Comparison of ENCODE assay signal across 8 mouse cellular contexts in genomic region chr6:148830748-148831727, GRCm38 (mm10). TPM values are rescaled to one million over a fixed set of nuclear protein-coding genes. Genes with fewer than 3 reads are reported as not detected.
DNase-seq lines count a peak whose midpoint lies in the region; ATAC-seq and TF ChIP-seq lines count a peak whose summit lies in the region.

TSS of gene Ipo8 (minus strand) at chr6:148831467.

- TF ChIP-seq CTCF in cortical plate, adult 2 months (IDR thresholded peaks at IDR 0.05; ENCODE audit: extremely low read depth, insufficient read depth, low read length), result no peak

- H3K4me1 ChIP-seq in cortical plate, adult 2 months (ENCODE audit: control insufficient read depth, insufficient read depth, low read length), result peaks cover 1% of the 10 kb centered on the region; the same call in 1 of the 2 replicates
- peaks cover 30% of the 10 kb centered on the region for H3K4me1 ChIP-seq in megakaryocyte, embryonic 14.5 days

- no peaks in the 10 kb centered on the region for H3K27me3 ChIP-seq in megakaryocyte, embryonic 14.5 days (replicated peaks)

- peaks cover 4% of the 10 kb centered on the region; the same call in 1 of the 2 replicates for H3K9me3 ChIP-seq in megakaryocyte, embryonic 14.5 days

- H3K36me3 ChIP-seq in megakaryocyte, embryonic 14.5 days (replicated peaks; ENCODE audit: low read length), result peaks cover 22% of the 10 kb centered on the region

- no peak within 1 kb of the TSS for H3K27ac ChIP-seq in cortical plate, adult 2 months (ENCODE audit: insufficient read depth, low read length)

- peak within 1 kb of the TSS; percentile 88 for H3K4me3 ChIP-seq in cortical plate, adult 2 months (ENCODE audit: insufficient read depth, low read length)
- peak within 1 kb of the TSS; percentile 98 for H3K4me3 ChIP-seq in megakaryocyte, embryonic 14.5 days (replicated peaks)

- peak; percentile 68 for TF ChIP-seq POLR2A in cortical plate, adult 2 months (IDR thresholded peaks at IDR 0.05; ENCODE audit: extremely low read depth, insufficient read depth, low read length)

- ATAC-seq in activated CD4-positive, CD25-positive, alpha-beta regulatory T cell, adult 4 months, result peak; percentile 98

- DNase-seq in gastrocnemius, adult 8-10 months (ENCODE audit: low spot score in 2 of 2), result peak; percentile 85 to 88
- peak; percentile 86 for DNase-seq in hindlimb bud, embryonic 11.5 days (ENCODE audit: extremely low spot score, low read depth, low spot score)
- DNase-seq in left cerebral cortex, adult 8-10 months (ENCODE audit: low spot score in 2 of 2), result peak; percentile 75 to 98
- DNase-seq in right cerebral cortex, postnatal 10 days (ENCODE audit: low spot score in 2 of 2), result peak; percentile 96 to 99
- DNase-seq in urinary bladder, postnatal 25 days (ENCODE audit: low spot score), result peak; percentile 73

RNA-seq across cellular contexts. Expression of gene Ipo8, which starts in this region (rescaled TPM):
- 10 to 100 TPM; 18.5 to 18.6 TPM for polyA plus RNA-seq in activated CD4-positive, CD25-positive, alpha-beta regulatory T cell, adult 4 months (2017; shearing (Covaris generic))
- 23.3 and 26.0 TPM in 2 replicates for polyA plus RNA-seq in cortical plate, adult 2 months (2012; rRNA removed)
- 10 to 100 TPM; 15.8 to 20.4 (median 18.1) TPM for total RNA-seq in gastrocnemius, adult 8-10 months (2022)
- total RNA-seq in left cerebral cortex, adult 8-10 months (2022), result 10 to 100 TPM; 40.8 to 46.9 (median 44.0) TPM
- 1.3 and 1.8 TPM in 2 replicates for polyA plus RNA-seq in megakaryocyte, embryonic 14.5 days (2012; ENCODE audit: insufficient read depth, low replicate concordance)
